Mouse (Mus musculus) MN1 (cell line): ENCODE data around the gene Miga2.

Experiments used
- DNase-seq: peaks from one replicate; pipeline ENCODE4 v3.0.0-alpha.2; 2016; ENCODE audit warnings: low spot score

Gene Miga2

GRCm38 (mm10) chr2:30363773-30364650, at the start of gene Miga2:
Gene Miga2 (plus strand): TSS chr2:30364233.
- peak; percentile 98 for DNase-seq

GRCm38 (mm10) chr2:30316136-30316535, 47.9 kb upstream of the Miga2 start:
- no peak for DNase-seq

- no peak for DNase-seq
Observed at GRCm38 (mm10) chr2:30316955-30317354, 47.1 kb upstream of the Miga2 start.

- DNase-seq, result no peak
Observed at GRCm38 (mm10) chr2:30319260-30319659, 44.8 kb upstream of the Miga2 start.

GRCm38 (mm10) chr2:30323111-30323510, 40.9 kb upstream of the Miga2 start:
- DNase-seq, result no peak

- no peak for DNase-seq
Observed at GRCm38 (mm10) chr2:30325296-30325695, 38.7 kb upstream of the Miga2 start.

- no peak for DNase-seq
Observed at GRCm38 (mm10) chr2:30327276-30327675, 36.8 kb upstream of the Miga2 start.

GRCm38 (mm10) chr2:30328791-30329190, 35.2 kb upstream of the Miga2 start:
- no peak for DNase-seq

GRCm38 (mm10) chr2:30335324-30335723, 28.7 kb upstream of the Miga2 start:
- no peak for DNase-seq

- no peak for DNase-seq
Observed at GRCm38 (mm10) chr2:30336174-30336915, 27.7 kb upstream of the Miga2 start.

- no peak for DNase-seq
Observed at GRCm38 (mm10) chr2:30337179-30337578, 26.9 kb upstream of the Miga2 start.

- no peak for DNase-seq
Observed at GRCm38 (mm10) chr2:30342061-30342460, 22.0 kb upstream of the Miga2 start.

GRCm38 (mm10) chr2:30342544-30342943, 21.5 kb upstream of the Miga2 start:
- DNase-seq, result no peak

- no peak for DNase-seq
Observed at GRCm38 (mm10) chr2:30343601-30344137, 20.4 kb upstream of the Miga2 start.

- DNase-seq, result no peak
Observed at GRCm38 (mm10) chr2:30345971-30346676, 17.9 kb upstream of the Miga2 start.

GRCm38 (mm10) chr2:30349196-30349595, 14.8 kb upstream of the Miga2 start:
- DNase-seq, result no peak

- peak; percentile 33 for DNase-seq
Observed at GRCm38 (mm10) chr2:30351149-30351548, 12.9 kb upstream of the Miga2 start.

GRCm38 (mm10) chr2:30355861-30356260, 8.2 kb upstream of the Miga2 start:
- DNase-seq, result no peak

GRCm38 (mm10) chr2:30356266-30356665, 7.8 kb upstream of the Miga2 start:
- peak; percentile 64 for DNase-seq

- no peak for DNase-seq
Observed at GRCm38 (mm10) chr2:30356906-30357305, 7.1 kb upstream of the Miga2 start.

GRCm38 (mm10) chr2:30357552-30358510, 6.2 kb upstream of the Miga2 start:
- DNase-seq, result peak; percentile 55
